Mouse (Mus musculus): Measurements from ENCODE around the gene Aaas. TPM values are rescaled to one million over a fixed set of nuclear protein-coding genes. Genes with fewer than 3 reads are reported as not detected.

Aaas gene
- polyA plus RNA-seq, 1 experiment from 2014 or later = 33.3 TPM

Other genes starting within 250 kb of the Aaas start
- 50.8 and 57.4 TPM in 2 replicates for gene Spryd3, start 214.5 kb downstream of the Aaas start, polyA plus RNA-seq (2015; fragmentation: Nextera tagmentation; extraction: Ambion mirVana)
- 0.49 and 1.2 TPM in 2 replicates for gene Igfbp6, start 206.4 kb downstream of the Aaas start, polyA plus RNA-seq (2015; fragmentation: Nextera tagmentation; extraction: Ambion mirVana)
- 0.14 TPM in 1 of 2 replicates, not detected in the other for gene Soat2, start 200.2 kb downstream of the Aaas start, polyA plus RNA-seq (2015; fragmentation: Nextera tagmentation; extraction: Ambion mirVana)
- 68.8 and 71.7 TPM in 2 replicates for gene Zfp740, start 147.5 kb downstream of the Aaas start, polyA plus RNA-seq (2015; fragmentation: Nextera tagmentation; extraction: Ambion mirVana)
- 43.2 and 44.5 TPM in 2 replicates for gene Csad, start 146.0 kb downstream of the Aaas start, polyA plus RNA-seq (2015; fragmentation: Nextera tagmentation; extraction: Ambion mirVana)
- 0.45 and 1.5 TPM in 2 replicates for gene Itgb7, start 118.8 kb downstream of the Aaas start, polyA plus RNA-seq (2015; fragmentation: Nextera tagmentation; extraction: Ambion mirVana)
- gene Rarg, start 93.3 kb downstream of the Aaas start, polyA plus RNA-seq (2015; fragmentation: Nextera tagmentation; extraction: Ambion mirVana) = 5.7 and 7.1 TPM in 2 replicates
- gene Gm9918, start 80.2 kb downstream of the Aaas start, polyA plus RNA-seq (2015; fragmentation: Nextera tagmentation; extraction: Ambion mirVana) = 0.14 and 0.22 TPM in 2 replicates
- gene Mfsd5, start 71.3 kb downstream of the Aaas start, polyA plus RNA-seq (2015; fragmentation: Nextera tagmentation; extraction: Ambion mirVana) = 54.7 TPM in 2 replicates
- 7.0 and 7.2 TPM in 2 replicates for gene Espl1, start 54.5 kb downstream of the Aaas start, polyA plus RNA-seq (2015; fragmentation: Nextera tagmentation; extraction: Ambion mirVana)
- gene Pfdn5, start 24.7 kb downstream of the Aaas start, polyA plus RNA-seq (2015; fragmentation: Nextera tagmentation; extraction: Ambion mirVana) = 502 and 514 TPM in 2 replicates
- 91.8 and 96.4 TPM in 2 replicates for gene Myg1, start 19.1 kb downstream of the Aaas start, polyA plus RNA-seq (2015; fragmentation: Nextera tagmentation; extraction: Ambion mirVana)
- 1.1 and 1.2 TPM in 2 replicates for gene Sp7, start 16.4 kb upstream of the Aaas start, polyA plus RNA-seq (2015; fragmentation: Nextera tagmentation; extraction: Ambion mirVana)
- gene Sp1, start 55.4 kb upstream of the Aaas start, polyA plus RNA-seq (2015; fragmentation: Nextera tagmentation; extraction: Ambion mirVana) = 4.6 and 6.0 TPM in 2 replicates
- gene Amhr2, start 94.6 kb upstream of the Aaas start, polyA plus RNA-seq (2015; fragmentation: Nextera tagmentation; extraction: Ambion mirVana) = 0.14 and 0.40 TPM in 2 replicates
- 107 and 109 TPM in 2 replicates for gene Prr13, start 108.3 kb upstream of the Aaas start, polyA plus RNA-seq (2015; fragmentation: Nextera tagmentation; extraction: Ambion mirVana)
- gene Pcbp2, start 119.8 kb upstream of the Aaas start, polyA plus RNA-seq (2015; fragmentation: Nextera tagmentation; extraction: Ambion mirVana) = 148 and 150 TPM in 2 replicates
- gene Gm10337, start 153.0 kb upstream of the Aaas start, polyA plus RNA-seq (2015; fragmentation: Nextera tagmentation; extraction: Ambion mirVana) = 6.3 and 17.2 TPM in 2 replicates
- gene Map3k12, start 166.3 kb upstream of the Aaas start, polyA plus RNA-seq (2015; fragmentation: Nextera tagmentation; extraction: Ambion mirVana) = 48.9 and 49.6 TPM in 2 replicates
- gene Tarbp2, start 167.4 kb upstream of the Aaas start, polyA plus RNA-seq (2015; fragmentation: Nextera tagmentation; extraction: Ambion mirVana) = 94.5 and 94.6 TPM in 2 replicates
- 6.1 and 7.1 TPM in 2 replicates for gene Npff, start 174.2 kb upstream of the Aaas start, polyA plus RNA-seq (2015; fragmentation: Nextera tagmentation; extraction: Ambion mirVana)